17 mouse cellular contexts compared by ENCODE assay signal in genomic region chr6:145887719-145888118, GRCm38 (mm10).
"Had no signal": no experiment of that assay in that cellular context is flagged by ENCODE, and none has a peak within 500 bp of the region (broad histone marks: within the 10 kb centered on the region; RNA-seq: fewer than 3 reads in every experiment).

No protein-coding gene starts in this region.

- DNase-seq: retina, postnatal 1 day; right cerebral cortex, adult 18-20 months; right cerebral cortex, postnatal 14 days; right cerebral cortex, postnatal 25 days; right cerebral cortex, postnatal 4 days; spleen, adult 18-20 months; thymus, adult 18-20 months; thymus, adult 2 months; thymus, postnatal 14 days; thymus, postnatal 25 days; thymus, postnatal 36 days; thymus, postnatal 4 days had no signal

- H3K4me3 ChIP-seq: neural tube, embryonic 12.5 days; neural tube, embryonic 13.5 days; neural tube, embryonic 15.5 days; stomach, embryonic 15.5 days had no signal

- H3K27me3 ChIP-seq: neural tube, embryonic 12.5 days; neural tube, embryonic 13.5 days; neural tube, embryonic 15.5 days; stomach, embryonic 15.5 days had no signal

- H3K9ac ChIP-seq: neural tube, embryonic 12.5 days; neural tube, embryonic 13.5 days; neural tube, embryonic 15.5 days; stomach, embryonic 15.5 days had no signal

- H3K4me2 ChIP-seq: neural tube, embryonic 12.5 days; neural tube, embryonic 13.5 days; neural tube, embryonic 15.5 days; stomach, embryonic 15.5 days had no signal

- H3K4me1 ChIP-seq: neural tube, embryonic 12.5 days; neural tube, embryonic 13.5 days; neural tube, embryonic 15.5 days; stomach, embryonic 15.5 days had no signal

- H3K9me3 ChIP-seq: neural tube, embryonic 12.5 days; neural tube, embryonic 13.5 days; neural tube, embryonic 15.5 days; stomach, embryonic 15.5 days had no signal

- H3K36me3 ChIP-seq: neural tube, embryonic 12.5 days; neural tube, embryonic 13.5 days; neural tube, embryonic 15.5 days; stomach, embryonic 15.5 days had no signal

- H3K27ac ChIP-seq: neural tube, embryonic 12.5 days; neural tube, embryonic 13.5 days; neural tube, embryonic 15.5 days; stomach, embryonic 15.5 days; stomach, postnatal 0 days had no signal
